Mouse (Mus musculus): ENCODE results near the gene Gng2. TPM values are rescaled to one million over a fixed set of nuclear protein-coding genes. Genes with fewer than 3 reads are reported as not detected.

The Gng2 gene
- 66.8 and 76.3 TPM in 2 replicates for total RNA-seq (2017)

GRCm38 (mm10) chr14:19977271-19978024, at the start of gene Gng2:
Gene Gng2, minus strand, starts transcription at chr14:19977627.
- ATAC-seq (ENCODE audit: extremely low read depth, insufficient number of reproducible peaks, low FRiP score, poor library complexity, severe bottlenecking): no peak

GRCm38 (mm10) chr14:20024888-20025719, 47.7 kb upstream of the Gng2 start:
- ATAC-seq (ENCODE audit: extremely low read depth, insufficient number of reproducible peaks, low FRiP score, poor library complexity, severe bottlenecking): peak; percentile 94

GRCm38 (mm10) chr14:20023939-20024338, 46.5 kb upstream of the Gng2 start:
- ATAC-seq (ENCODE audit: extremely low read depth, insufficient number of reproducible peaks, low FRiP score, poor library complexity, severe bottlenecking): no peak

- no peak for ATAC-seq (ENCODE audit: extremely low read depth, insufficient number of reproducible peaks, low FRiP score, poor library complexity, severe bottlenecking)
Observed at GRCm38 (mm10) chr14:20019486-20019885, 42.1 kb upstream of the Gng2 start.

GRCm38 (mm10) chr14:20012506-20013275, 35.3 kb upstream of the Gng2 start:
- ATAC-seq (ENCODE audit: extremely low read depth, insufficient number of reproducible peaks, low FRiP score, poor library complexity, severe bottlenecking): no peak

- ATAC-seq (ENCODE audit: extremely low read depth, insufficient number of reproducible peaks, low FRiP score, poor library complexity, severe bottlenecking): no peak
Observed at GRCm38 (mm10) chr14:20007446-20007845, 30.0 kb upstream of the Gng2 start.

- ATAC-seq (ENCODE audit: extremely low read depth, insufficient number of reproducible peaks, low FRiP score, poor library complexity, severe bottlenecking): no peak
Observed at GRCm38 (mm10) chr14:20004777-20005289, 27.4 kb upstream of the Gng2 start.

GRCm38 (mm10) chr14:19996853-19997252, 19.4 kb upstream of the Gng2 start:
- no peak for ATAC-seq (ENCODE audit: extremely low read depth, insufficient number of reproducible peaks, low FRiP score, poor library complexity, severe bottlenecking)

- ATAC-seq (ENCODE audit: extremely low read depth, insufficient number of reproducible peaks, low FRiP score, poor library complexity, severe bottlenecking): no peak
Observed at GRCm38 (mm10) chr14:19995943-19996342, 18.5 kb upstream of the Gng2 start.

GRCm38 (mm10) chr14:19994068-19994467, 16.6 kb upstream of the Gng2 start:
- no peak for ATAC-seq (ENCODE audit: extremely low read depth, insufficient number of reproducible peaks, low FRiP score, poor library complexity, severe bottlenecking)

GRCm38 (mm10) chr14:19993570-19993883, 16.1 kb upstream of the Gng2 start:
- ATAC-seq (ENCODE audit: extremely low read depth, insufficient number of reproducible peaks, low FRiP score, poor library complexity, severe bottlenecking): no peak

GRCm38 (mm10) chr14:19992873-19993569, 15.6 kb upstream of the Gng2 start:
- no peak for ATAC-seq (ENCODE audit: extremely low read depth, insufficient number of reproducible peaks, low FRiP score, poor library complexity, severe bottlenecking)

GRCm38 (mm10) chr14:19991861-19992260, 14.4 kb upstream of the Gng2 start:
- no peak for ATAC-seq (ENCODE audit: extremely low read depth, insufficient number of reproducible peaks, low FRiP score, poor library complexity, severe bottlenecking)

GRCm38 (mm10) chr14:19990436-19990993, 13.1 kb upstream of the Gng2 start:
- ATAC-seq (ENCODE audit: extremely low read depth, insufficient number of reproducible peaks, low FRiP score, poor library complexity, severe bottlenecking): no peak

GRCm38 (mm10) chr14:19988410-19988809, 11.0 kb upstream of the Gng2 start:
- ATAC-seq (ENCODE audit: extremely low read depth, insufficient number of reproducible peaks, low FRiP score, poor library complexity, severe bottlenecking): no peak

- ATAC-seq (ENCODE audit: extremely low read depth, insufficient number of reproducible peaks, low FRiP score, poor library complexity, severe bottlenecking): no peak
Observed at GRCm38 (mm10) chr14:19987358-19987834, 10.0 kb upstream of the Gng2 start.

- peak; percentile 62 for ATAC-seq (ENCODE audit: extremely low read depth, insufficient number of reproducible peaks, low FRiP score, poor library complexity, severe bottlenecking)
Observed at GRCm38 (mm10) chr14:19986614-19987357, 9.4 kb upstream of the Gng2 start.
